Mouse (Mus musculus): ENCODE measurements around the gene Sytl3. TPM values are rescaled to one million over a fixed set of nuclear protein-coding genes. Genes with fewer than 3 reads are reported as not detected.
A peak's percentile ranks its signal among the peaks of the same experiment; 100 is the strongest.

The Sytl3 gene
- polyA plus RNA-seq, 1 experiment from 2014 or later, result not detected

GRCm38 (mm10) chr17:6773249-6773966, 114.5 kb downstream of the Sytl3 start:
- in situ Hi-C loops (cut with MboI; ENCODE audit: low pct_unique_long_range_greater_than_20kb), result loop anchor here (5.0 to 10.0 kb wide), 2 partner anchors 121 to 706 kb away; no protein-coding TSS in a partner anchor
- CTCF ChIA-PET, result interaction anchor here (1.1 kb wide), 1 partner anchor 54 kb away, joined by 3 read pairs; no protein-coding TSS in a partner anchor
- no peak for DNase-seq (ENCODE audit: low read depth, low spot score)
- no peaks in the 10 kb centered on the region for H3K27me3 ChIP-seq
- TF ChIP-seq CTCF (IDR thresholded peaks at IDR 0.05), result no peak
- no peak for ATAC-seq
- POLR2A ChIA-PET, result interaction anchor here (0.6 kb wide), 1 partner anchor 110 kb away, joined by 3 read pairs; no protein-coding TSS in a partner anchor

- CTCF ChIA-PET, result no interaction called here
- DNase-seq (ENCODE audit: low read depth, low spot score) (no peak), ATAC-seq (no peak)
- POLR2A ChIA-PET, result interaction anchor here (0.8 kb wide), 1 partner anchor 747 kb away, joined by 5 read pairs; no protein-coding TSS in a partner anchor
- in situ Hi-C loops (cut with MboI; ENCODE audit: low pct_unique_long_range_greater_than_20kb), result loop anchor here (10.0 kb wide), 1 partner anchor 120 kb away; no protein-coding TSS in a partner anchor
- TF ChIP-seq CTCF (IDR thresholded peaks at IDR 0.05), result no peak
- H3K27me3 ChIP-seq, result no peaks in the 10 kb centered on the region
Observed at GRCm38 (mm10) chr17:6775221-6775620, 116.3 kb downstream of the Sytl3 start.

GRCm38 (mm10) chr17:6775671-6776070, 116.8 kb downstream of the Sytl3 start:
- in situ Hi-C loops (cut with MboI; ENCODE audit: low pct_unique_long_range_greater_than_20kb), result loop anchor here (10.0 kb wide), 1 partner anchor 119 kb away; no protein-coding TSS in a partner anchor
- ATAC-seq, result no peak
- H3K27me3 ChIP-seq, result no peaks in the 10 kb centered on the region
- TF ChIP-seq CTCF (IDR thresholded peaks at IDR 0.05), result no peak
- ChIA-PET CTCF (no interaction called here), POLR2A (interaction anchor here (0.8 kb wide), 1 partner anchor 746 kb away, joined by 5 read pairs; no protein-coding TSS in a partner anchor)
- DNase-seq (ENCODE audit: low read depth, low spot score), result no peak

- no peak for TF ChIP-seq CTCF (IDR thresholded peaks at IDR 0.05)
- ChIA-PET POLR2A (interaction anchor here (0.8 kb wide), 2 partner anchors 54 to 746 kb away, joined by 3 to 5 read pairs; no protein-coding TSS in a partner anchor), CTCF (no interaction called here)
- no peak for DNase-seq (ENCODE audit: low read depth, low spot score)
- in situ Hi-C loops (cut with MboI; ENCODE audit: low pct_unique_long_range_greater_than_20kb), result loop anchor here (10.0 kb wide), 1 partner anchor 119 kb away; no protein-coding TSS in a partner anchor
- no peaks in the 10 kb centered on the region for H3K27me3 ChIP-seq
- ATAC-seq, result no peak
Observed at GRCm38 (mm10) chr17:6776123-6776522, 117.2 kb downstream of the Sytl3 start.

GRCm38 (mm10) chr17:6776576-6776975, 117.7 kb downstream of the Sytl3 start:
- no peaks in the 10 kb centered on the region for H3K27me3 ChIP-seq
- no peak for ATAC-seq
- in situ Hi-C loops (cut with MboI; ENCODE audit: low pct_unique_long_range_greater_than_20kb), result loop anchor here (10.0 kb wide), 1 partner anchor 118 kb away; no protein-coding TSS in a partner anchor
- ChIA-PET CTCF (no interaction called here), POLR2A (interaction anchor here (0.7 to 0.8 kb wide), 2 partner anchors 54 to 70 kb away, joined by 3 read pairs; no protein-coding TSS in a partner anchor)
- TF ChIP-seq CTCF (IDR thresholded peaks at IDR 0.05), result no peak
- DNase-seq (ENCODE audit: low read depth, low spot score), result no peak

GRCm38 (mm10) chr17:6777061-6777460, 118.2 kb downstream of the Sytl3 start:
- no peak for TF ChIP-seq CTCF (IDR thresholded peaks at IDR 0.05)
- CTCF ChIA-PET, result interaction anchor here (1.8 kb wide), 1 partner anchor 36 kb away, joined by 6 read pairs; no protein-coding TSS in a partner anchor
- H3K27me3 ChIP-seq, result no peaks in the 10 kb centered on the region
- in situ Hi-C loops (cut with MboI; ENCODE audit: low pct_unique_long_range_greater_than_20kb), result loop anchor here (10.0 kb wide), 1 partner anchor 118 kb away; no protein-coding TSS in a partner anchor
- ATAC-seq, result no peak
- POLR2A ChIA-PET, result interaction anchor here (0.7 to 1.5 kb wide), 2 partner anchors 51 to 70 kb away, joined by 3 to 6 read pairs; no protein-coding TSS in a partner anchor
- no peak for DNase-seq (ENCODE audit: low read depth, low spot score)

GRCm38 (mm10) chr17:6777629-6778331, 118.9 kb downstream of the Sytl3 start:
- CTCF ChIA-PET, result interaction anchor here (1.2 to 1.8 kb wide), 3 partner anchors 31 to 114 kb away, joined by 3 to 6 read pairs (median 3); no protein-coding TSS in a partner anchor
- POLR2A ChIA-PET, result interaction anchor here (0.7 to 1.5 kb wide), 3 partner anchors 50 to 1037 kb away, joined by 4 to 6 read pairs (median 4); no protein-coding TSS in a partner anchor
- in situ Hi-C loops (cut with MboI; ENCODE audit: low pct_unique_long_range_greater_than_20kb), result loop anchor here (10.0 kb wide), 1 partner anchor 117 kb away; no protein-coding TSS in a partner anchor
- no peak for TF ChIP-seq CTCF (IDR thresholded peaks at IDR 0.05)
- H3K27me3 ChIP-seq, result no peaks in the 10 kb centered on the region
- ATAC-seq (no peak), DNase-seq (ENCODE audit: low read depth, low spot score) (no peak)

- TF ChIP-seq CTCF (IDR thresholded peaks at IDR 0.05), result no peak
- ATAC-seq (no peak), DNase-seq (ENCODE audit: low read depth, low spot score) (no peak)
- H3K27me3 ChIP-seq, result no peaks in the 10 kb centered on the region
- POLR2A ChIA-PET, result interaction anchor here (0.7 to 1.7 kb wide), 4 partner anchors 30 to 1037 kb away, joined by 4 to 6 read pairs (median 5); no protein-coding TSS in a partner anchor
- CTCF ChIA-PET, result interaction anchor here (0.9 to 1.8 kb wide), 5 partner anchors 19 to 114 kb away, joined by 3 to 6 read pairs (median 3); no protein-coding TSS in a partner anchor
- in situ Hi-C loops (cut with MboI; ENCODE audit: low pct_unique_long_range_greater_than_20kb), result loop anchor here (10.0 kb wide), 1 partner anchor 116 kb away; no protein-coding TSS in a partner anchor
Observed at GRCm38 (mm10) chr17:6778332-6778683, 119.4 kb downstream of the Sytl3 start.

GRCm38 (mm10) chr17:6778771-6779509, 120.0 kb downstream of the Sytl3 start:
- peak; percentile 60 for ATAC-seq
- TF ChIP-seq CTCF (IDR thresholded peaks at IDR 0.05), result no peak
- peak; percentile 46 for DNase-seq (ENCODE audit: low read depth, low spot score)
- ChIA-PET CTCF (interaction anchor here (0.9 to 1.8 kb wide), 6 partner anchors 19 to 113 kb away, joined by 3 to 6 read pairs (median 3); no protein-coding TSS in a partner anchor), POLR2A (interaction anchor here (0.7 to 1.7 kb wide), 5 partner anchors 30 to 1036 kb away, joined by 4 to 6 read pairs (median 4); no protein-coding TSS in a partner anchor)
- no peaks in the 10 kb centered on the region for H3K27me3 ChIP-seq
- in situ Hi-C loops (cut with MboI; ENCODE audit: low pct_unique_long_range_greater_than_20kb), result loop anchor here (10.0 kb wide), 1 partner anchor 116 kb away; no protein-coding TSS in a partner anchor
